8 mouse cellular contexts compared by ENCODE assay signal in the genomic region with DNA sequence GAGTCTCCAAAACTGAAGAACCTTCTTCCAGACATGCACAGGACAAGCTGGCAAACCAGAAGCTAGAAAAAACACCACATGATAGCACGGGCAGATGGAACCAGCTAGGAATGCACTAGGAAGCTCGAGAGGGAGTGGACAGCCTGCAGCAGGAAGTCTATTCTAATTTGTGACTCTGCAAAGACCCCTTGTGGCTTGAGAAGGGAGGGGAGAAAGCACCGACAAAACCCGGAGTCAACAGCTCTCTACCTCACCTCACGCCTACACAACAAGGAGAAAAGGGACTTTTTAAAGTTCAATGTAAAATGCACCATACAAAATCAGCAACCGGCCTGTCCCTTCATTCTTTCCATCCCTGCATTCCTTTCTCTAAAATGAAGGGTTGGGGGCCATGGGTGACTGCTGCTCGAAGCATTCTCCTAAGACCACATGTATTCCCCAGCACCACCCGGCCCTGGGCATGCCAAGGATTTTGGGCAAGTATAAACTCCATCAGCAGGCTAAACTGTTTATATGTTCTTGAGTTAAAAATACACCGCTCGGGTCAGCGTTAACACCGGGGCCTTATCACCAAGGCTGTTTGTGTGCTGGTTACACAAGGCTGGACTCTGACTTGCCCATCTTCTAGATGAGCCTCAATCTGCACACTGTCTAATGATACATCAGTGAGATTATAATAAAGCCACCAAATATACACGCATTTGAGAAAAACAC. TPM values are rescaled to one million over a fixed set of nuclear protein-coding genes. Genes with fewer than 3 reads are reported as not detected.
DNase-seq lines count a peak whose midpoint lies in the region; ATAC-seq and TF ChIP-seq lines count a peak whose summit lies in the region.
"Had no signal": no experiment of that assay in that cellular context is flagged by ENCODE, and none has a peak within 500 bp of the region (broad histone marks: within the 10 kb centered on the region; RNA-seq: fewer than 3 reads in every experiment).

No protein-coding gene starts in this region.

- TF ChIP-seq CTCF in midbrain, postnatal 0 days (IDR thresholded peaks at IDR 0.05), result no peak
- TF ChIP-seq CTCF in cerebellum, adult 2 months (IDR thresholded peaks at IDR 0.05; ENCODE audit: borderline replicate concordance, insufficient read depth, low read depth, low read length), result no peak

- DNase-seq in midbrain, postnatal 0 days (ENCODE audit: low spot score), result no peak
- peak; percentile 64 for DNase-seq in cerebellum, adult 2 months
- DNase-seq: kidney, adult 8-10 months had no signal

- H3K4me3 ChIP-seq in midbrain, postnatal 0 days (ENCODE audit: low read depth, low read length), result no peak overlapping the region
- no peak overlapping the region for H3K4me3 ChIP-seq in midbrain, embryonic 16.5 days (ENCODE audit: low read depth, low read length)
- H3K4me3 ChIP-seq in cerebellum, adult 2 months (replicated peaks; ENCODE audit: insufficient read depth, low read depth, low read length), result no peak overlapping the region
- no peak overlapping the region for H3K4me3 ChIP-seq in hindbrain, embryonic 12.5 days
- H3K4me3 ChIP-seq in stomach, embryonic 14.5 days (ENCODE audit: low read depth, low read length), result 0 out of 2 replicates have a peak overlapping the region, but pooled peaks have one; percentile 5

- H3K9me3 ChIP-seq in midbrain, postnatal 0 days (ENCODE audit: low read length), result no peaks in the 10 kb centered on the region
- no peaks in the 10 kb centered on the region for H3K9me3 ChIP-seq in midbrain, embryonic 16.5 days (replicated peaks; ENCODE audit: control insufficient read depth, low read length, poor library complexity, severe bottlenecking)
- H3K9me3 ChIP-seq in hindbrain, embryonic 12.5 days (replicated peaks), result no peaks in the 10 kb centered on the region
- no peaks in the 10 kb centered on the region for H3K9me3 ChIP-seq in stomach, embryonic 14.5 days (ENCODE audit: control insufficient read depth, low read depth, low read length)

- H3K36me3 ChIP-seq in midbrain, postnatal 0 days (ENCODE audit: insufficient read depth, low read length), result no peaks in the 10 kb centered on the region
- no peaks in the 10 kb centered on the region for H3K36me3 ChIP-seq in midbrain, embryonic 16.5 days (ENCODE audit: control insufficient read depth, insufficient read depth, low read length)
- H3K36me3 ChIP-seq in hindbrain, embryonic 12.5 days, result no peaks in the 10 kb centered on the region
- H3K36me3 ChIP-seq in stomach, embryonic 14.5 days (ENCODE audit: control insufficient read depth, insufficient read depth, low read length), result no peaks in the 10 kb centered on the region

- peaks cover 3% of the 10 kb centered on the region; the same call in 1 of the 2 replicates for H3K4me1 ChIP-seq in midbrain, postnatal 0 days (ENCODE audit: insufficient read depth, low read length)
- peaks cover 19% of the 10 kb centered on the region for H3K4me1 ChIP-seq in midbrain, embryonic 16.5 days (ENCODE audit: control insufficient read depth, insufficient read depth, low read length)
- H3K4me1 ChIP-seq in cerebellum, adult 2 months (ENCODE audit: control insufficient read depth, insufficient read depth, low read length), result peaks cover 40% of the 10 kb centered on the region
- H3K4me1 ChIP-seq in hindbrain, embryonic 12.5 days, result peaks cover 53% of the 10 kb centered on the region
- peaks cover 83% of the 10 kb centered on the region for H3K4me1 ChIP-seq in stomach, embryonic 14.5 days (ENCODE audit: control insufficient read depth, insufficient read depth, low read length)

- peak overlapping the region; percentile 12; the same call in 1 of the 2 replicates for H3K4me2 ChIP-seq in midbrain, postnatal 0 days (ENCODE audit: low read depth, low read length, poor library complexity, severe bottlenecking)
- no peak overlapping the region for H3K4me2 ChIP-seq in midbrain, embryonic 16.5 days (ENCODE audit: low read length)
- H3K4me2 ChIP-seq in hindbrain, embryonic 12.5 days (replicated peaks), result no peak overlapping the region
- H3K4me2 ChIP-seq in stomach, embryonic 14.5 days (replicated peaks; ENCODE audit: low read depth, low read length), result peak overlapping the region; percentile 26

- 0 out of 2 replicates have a peak, but pooled peaks have one; percentile 17 for TF ChIP-seq POLR2A in cerebellum, adult 2 months (IDR thresholded peaks at IDR 0.05; ENCODE audit: borderline replicate concordance, insufficient read depth, low read length)

- H3K9ac ChIP-seq in midbrain, postnatal 0 days (replicated peaks; ENCODE audit: low read length, poor library complexity, severe bottlenecking), result no peak overlapping the region
- H3K9ac ChIP-seq in midbrain, embryonic 16.5 days (ENCODE audit: low read depth, low read length), result no peak overlapping the region
- H3K9ac ChIP-seq in hindbrain, embryonic 12.5 days, result 0 out of 2 replicates have a peak overlapping the region, but pooled peaks have one; percentile 9
- no peak overlapping the region for H3K9ac ChIP-seq in stomach, embryonic 14.5 days (replicated peaks; ENCODE audit: low read depth, low read length)

- ATAC-seq in midbrain, postnatal 0 days (ENCODE audit: low FRiP score), result no peak
- ATAC-seq in midbrain, embryonic 16.5 days, result no peak
- ATAC-seq in hindbrain, embryonic 12.5 days (ENCODE audit: low FRiP score), result 0 out of 2 replicates have a peak, but pooled peaks have one; percentile 58
- ATAC-seq in stomach, embryonic 14.5 days (ENCODE audit: insufficient number of reproducible peaks, insufficient read depth, low FRiP score, low read depth), result no peak
- no peak for ATAC-seq in megakaryocyte-erythroid progenitor cell, adult 5-6 weeks (replicated peaks; ENCODE audit: low FRiP score, low TSS enrichment, poor library complexity, severe bottlenecking)
- no peak for ATAC-seq in erythroid progenitor cell, adult 5-6 weeks (replicated peaks; ENCODE audit: low FRiP score, poor library complexity, severe bottlenecking)

- no peak overlapping the region; the same call in 1 of the 2 replicates for H3K27ac ChIP-seq in midbrain, postnatal 0 days (ENCODE audit: low read depth, low read length)
- no peak overlapping the region for H3K27ac ChIP-seq in midbrain, embryonic 16.5 days (ENCODE audit: low read length)
- peak overlapping the region; percentile 89 for H3K27ac ChIP-seq in cerebellum, adult 2 months (ENCODE audit: insufficient read depth, low read length)
- no peak overlapping the region for H3K27ac ChIP-seq in hindbrain, embryonic 12.5 days
- H3K27ac ChIP-seq in stomach, embryonic 14.5 days (ENCODE audit: low read length), result peak overlapping the region; percentile 49

- WGBS in midbrain, postnatal 0 days, result 60% methylated on average over 13 of the region's 13 CpGs
- WGBS in midbrain, embryonic 16.5 days, result 57% methylated on average over 13 of the region's 13 CpGs
- WGBS in cerebellum, adult 2 months, result 14% methylated on average over 13 of the region's 13 CpGs
- 50% methylated on average over 13 of the region's 13 CpGs for WGBS in hindbrain, embryonic 12.5 days
- WGBS in stomach, embryonic 14.5 days, result 24% methylated on average over 13 of the region's 13 CpGs

- no peaks in the 10 kb centered on the region for H3K27me3 ChIP-seq in midbrain, postnatal 0 days (ENCODE audit: insufficient read depth, low read length)
- H3K27me3 ChIP-seq in midbrain, embryonic 16.5 days (ENCODE audit: control insufficient read depth, insufficient read depth, low read depth, low read length), result no peaks in the 10 kb centered on the region
- H3K27me3 ChIP-seq in cerebellum, adult 2 months (ENCODE audit: control insufficient read depth, insufficient read depth, low read length), result no peaks in the 10 kb centered on the region
- H3K27me3 ChIP-seq in hindbrain, embryonic 12.5 days, result no peaks in the 10 kb centered on the region
- no peaks in the 10 kb centered on the region for H3K27me3 ChIP-seq in stomach, embryonic 14.5 days (ENCODE audit: control insufficient read depth, insufficient read depth, low read length)

RNA-seq across cellular contexts. Expression of gene Lrig1, which starts 15.0 kb away (rescaled TPM):
- 76.3 and 90.8 TPM in 2 replicates for total RNA-seq in midbrain, postnatal 0 days (2014; rRNA removed)
- polyA plus RNA-seq in midbrain, postnatal 0 days (2015; fragmentation: Nextera tagmentation; extraction: Ambion mirVana), result 16.6 and 22.6 TPM in 2 replicates
- polyA plus RNA-seq in midbrain, embryonic 16.5 days (2015; fragmentation: Nextera tagmentation; extraction: Ambion mirVana), result 8.6 and 14.2 TPM in 2 replicates
- 84.5 and 86.2 TPM in 2 replicates for polyA plus RNA-seq in cerebellum, adult 2 months (2012; rRNA removed)
- 23.9 and 24.3 TPM in 2 replicates for polyA plus RNA-seq in hindbrain, embryonic 12.5 days (2016; fragmentation: Nextera tagmentation; extraction: Ambion mirVana)
- 49.3 and 51.7 TPM in 2 replicates for polyA plus RNA-seq in stomach, embryonic 14.5 days (2014; fragmentation: Nextera tagmentation; extraction: Ambion mirVana)
- 4.1 and 29.0 TPM in 2 replicates for total RNA-seq in megakaryocyte-erythroid progenitor cell, adult 5-6 weeks (2014; fragmentation: Nextera tagmentation)
- 2.7 and 3.5 TPM in 2 replicates for total RNA-seq in megakaryocyte-erythroid progenitor cell, adult 5-6 weeks (2017)
- 7.9 and 11.7 TPM in 2 replicates for total RNA-seq in erythroid progenitor cell, adult 5-6 weeks (2015; ENCODE audit: low replicate concordance)
- 4.1 and 5.7 TPM in 2 replicates for total RNA-seq in erythroid progenitor cell, adult 5-6 weeks (2017; ENCODE audit: low replicate concordance)

Comparison
In these comparisons a context has a peak if more than half of its experiments do, and no peak if none do; other contexts are left out.
1. H3K4me2 ChIP-seq: peak in midbrain, postnatal 0 days (single experiment) and stomach, embryonic 14.5 days (single experiment); none in midbrain, embryonic 16.5 days (single experiment) and hindbrain, embryonic 12.5 days (single experiment).
2. H3K27ac ChIP-seq: peak in cerebellum, adult 2 months (single experiment) and stomach, embryonic 14.5 days (single experiment); none in midbrain, postnatal 0 days (single experiment), midbrain, embryonic 16.5 days (single experiment) and hindbrain, embryonic 12.5 days (single experiment).